Mouse (Mus musculus) G1E (cell line): ENCODE results near the gene Nlgn3. TPM values are rescaled to one million over a fixed set of nuclear protein-coding genes. Genes with fewer than 3 reads are reported as not detected.

Experiments used
- ATAC-seq: 2 replicates; pipeline ENCODE4 v1.8.0; 2016; ENCODE audit warnings: mild to moderate bottlenecking; ENCODE audit not compliant: insufficient number of reproducible peaks, poor library complexity, low FRiP score, severe bottlenecking; ENCODE audit errors: extremely low read depth
- DNase-seq: peaks from one replicate; pipeline ENCODE4 v3.0.0; 2012; ENCODE audit warnings: low spot score
- H3K27me3 ChIP-seq: 2 replicates; pipeline ENCODE4 v1.6.1; 2012; ENCODE audit warnings: mild to moderate bottlenecking, low read length, inconsistent platforms; ENCODE audit not compliant: insufficient read depth
- H3K36me3 ChIP-seq: replicated peaks from 2 replicates; pipeline ENCODE3; 2012; ENCODE audit warnings: mild to moderate bottlenecking, inconsistent platforms
- H3K4me1 ChIP-seq: 2 replicates; pipeline ENCODE4 v1.6.1; 2012; ENCODE audit warnings: low read depth, low read length, inconsistent platforms, mixed read lengths; ENCODE audit not compliant: insufficient read depth
- H3K4me3 ChIP-seq: 2 replicates; pipeline ENCODE4 v1.5.1; 2012; ENCODE audit warnings: low read depth, mild to moderate bottlenecking, inconsistent platforms, low read length, moderate library complexity, mixed read lengths
- H3K9me3 ChIP-seq: replicated peaks from 2 replicates; pipeline ENCODE4 v1.6.1; 2012; ENCODE audit warnings: inconsistent platforms
- CTCF ChIP-seq: IDR thresholded peaks from 2 replicates; pipeline ENCODE4 v1.5.1; 2012; ENCODE audit warnings: low read depth, low read length, inconsistent platforms, mixed read lengths
- GATA1 ChIP-seq: IDR thresholded peaks from 2 replicates; pipeline ENCODE4 v1.6.1; 2012; ENCODE audit warnings: borderline replicate concordance, low read length, inconsistent platforms, mixed read lengths
- GATA2 ChIP-seq: IDR thresholded peaks from 2 replicates; pipeline ENCODE4 v1.6.1; 2012; ENCODE audit warnings: low read depth, low read length, inconsistent platforms, borderline replicate concordance
- POLR2AphosphoS5 ChIP-seq: IDR thresholded peaks from 2 replicates; pipeline ENCODE4 v1.6.1; 2012; ENCODE audit warnings: low read depth, low read length, inconsistent platforms; ENCODE audit not compliant: insufficient replicate concordance
- TAL1 ChIP-seq: conservative IDR thresholded peaks from 2 replicates; pipeline ENCODE4 v1.6.1; 2012; ENCODE audit warnings: low read depth, low read length, inconsistent platforms, mixed read lengths
- polyA plus RNA-seq: library from polyadenylated mRNA; stranded (reverse); fragments of >175 nt; gene quantifications from 2 replicates; pipeline ENCODE4 v1.2.3, GENCODE M21; 2012
- total RNA-seq, 2 experiments: library from RNA; stranded (forward) in 1 of 2; stranded (reverse) in 1 of 2; fragments of 200-1000 nt in 1 of 2; fragments of >200 nt in 1 of 2; fragmentation: Nextera tagmentation in 1 of 2; gene quantifications; 2 replicates each; pipeline ENCODE4 v1.2.3; 2014 to 2017

The Nlgn3 gene
- total and polyA plus RNA-seq, 3 experiments = 0.05 TPM; not detected in 1

- Histone ChIP-seq H3K27me3 (peaks cover 8% of the 10 kb centered on the region; the same call in 1 of the 2 replicates), H3K9me3 (no peaks in the 10 kb centered on the region)
- DNase-seq = no peak
These were observed 782 bp downstream of the Nlgn3 start for GRCm38 (mm10) chrX:101299473-101300426.

GRCm38 (mm10) chrX:101300427-101301030 lies 1.6 kb downstream of the Nlgn3 start:
- Histone ChIP-seq H3K4me1 (peaks cover 6% of the 10 kb centered on the region; the same call in 1 of the 2 replicates), H3K36me3 (peaks cover 25% of the 10 kb centered on the region), H3K27me3 (peaks cover 8% of the 10 kb centered on the region; the same call in 1 of the 2 replicates), H3K9me3 (no peaks in the 10 kb centered on the region), H3K4me3 (no peak overlapping the region)
- DNase-seq (no peak), ATAC-seq (no peak)
- no peak for TF ChIP-seq TAL1
- TF ChIP-seq CTCF = no peak
- no peak for TF ChIP-seq GATA1
- TF ChIP-seq GATA2 = no peak
- no peak for TF ChIP-seq POLR2AphosphoS5

More at GRCm38 (mm10) chrX:101299473-101300426, 782 bp downstream of the Nlgn3 start:
- Histone ChIP-seq H3K4me1 (peaks cover 6% of the 10 kb centered on the region; the same call in 1 of the 2 replicates), H3K4me3 (no peak overlapping the region), H3K36me3 (peaks cover 33% of the 10 kb centered on the region)
- TF ChIP-seq TAL1 (no peak), POLR2AphosphoS5 (no peak), GATA2 (no peak), CTCF (no peak), GATA1 (no peak)
- ATAC-seq = no peak

DNA sequence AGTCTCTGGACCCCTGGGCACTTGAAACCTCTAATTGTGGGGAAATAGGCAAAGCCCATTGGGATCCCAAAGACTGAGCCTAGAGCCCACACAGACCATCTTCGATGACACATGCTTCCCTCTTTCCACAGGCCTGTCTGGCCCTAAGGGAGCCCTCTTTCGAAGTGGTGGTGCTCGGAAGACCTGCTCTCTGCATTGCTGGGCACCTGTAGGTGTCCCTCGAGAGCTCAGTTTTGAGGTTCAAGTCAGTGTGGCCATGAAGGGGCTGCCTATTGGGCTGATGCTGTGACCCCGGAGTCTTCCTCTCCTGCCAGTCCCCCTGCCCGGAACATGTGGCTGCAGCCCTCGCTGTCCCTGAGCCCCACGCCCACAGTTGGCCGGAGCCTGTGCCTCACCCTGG lies 2.7 kb downstream of the Nlgn3 start:
- Histone ChIP-seq H3K27me3 (peaks cover 15% of the 10 kb centered on the region), H3K36me3 (peaks cover 14% of the 10 kb centered on the region), H3K4me1 (peaks cover 6% of the 10 kb centered on the region; the same call in 1 of the 2 replicates), H3K4me3 (no peak overlapping the region), H3K9me3 (no peaks in the 10 kb centered on the region)
- TF ChIP-seq TAL1 (no peak), POLR2AphosphoS5 (no peak), CTCF (no peak), GATA1 (no peak), GATA2 (no peak)
- DNase-seq (no peak), ATAC-seq (no peak)

- ATAC-seq (no peak), DNase-seq (no peak)
- TF ChIP-seq GATA2 = no peak
- TF ChIP-seq CTCF = no peak
- TF ChIP-seq TAL1 = no peak
- TF ChIP-seq GATA1 = no peak
- TF ChIP-seq POLR2AphosphoS5 = no peak
- peaks cover 30% of the 10 kb centered on the region for H3K27me3 ChIP-seq
- peaks cover 6% of the 10 kb centered on the region; the same call in 1 of the 2 replicates for H3K4me1 ChIP-seq
- H3K36me3 ChIP-seq = no peaks in the 10 kb centered on the region
- H3K4me3 ChIP-seq = no peak overlapping the region
- H3K9me3 ChIP-seq = no peaks in the 10 kb centered on the region
These were observed 5.7 kb downstream of the Nlgn3 start for GRCm38 (mm10) chrX:101304646-101305045.

GRCm38 (mm10) chrX:101309299-101309698 lies 10.3 kb downstream of the Nlgn3 start:
- Histone ChIP-seq H3K27me3 (peaks cover 30% of the 10 kb centered on the region), H3K36me3 (no peaks in the 10 kb centered on the region), H3K4me1 (no peaks in the 10 kb centered on the region), H3K4me3 (no peak overlapping the region), H3K9me3 (no peaks in the 10 kb centered on the region)
- TF ChIP-seq TAL1 (no peak), CTCF (no peak), GATA2 (no peak), GATA1 (no peak), POLR2AphosphoS5 (no peak)
- ATAC-seq (no peak), DNase-seq (no peak)

DNA sequence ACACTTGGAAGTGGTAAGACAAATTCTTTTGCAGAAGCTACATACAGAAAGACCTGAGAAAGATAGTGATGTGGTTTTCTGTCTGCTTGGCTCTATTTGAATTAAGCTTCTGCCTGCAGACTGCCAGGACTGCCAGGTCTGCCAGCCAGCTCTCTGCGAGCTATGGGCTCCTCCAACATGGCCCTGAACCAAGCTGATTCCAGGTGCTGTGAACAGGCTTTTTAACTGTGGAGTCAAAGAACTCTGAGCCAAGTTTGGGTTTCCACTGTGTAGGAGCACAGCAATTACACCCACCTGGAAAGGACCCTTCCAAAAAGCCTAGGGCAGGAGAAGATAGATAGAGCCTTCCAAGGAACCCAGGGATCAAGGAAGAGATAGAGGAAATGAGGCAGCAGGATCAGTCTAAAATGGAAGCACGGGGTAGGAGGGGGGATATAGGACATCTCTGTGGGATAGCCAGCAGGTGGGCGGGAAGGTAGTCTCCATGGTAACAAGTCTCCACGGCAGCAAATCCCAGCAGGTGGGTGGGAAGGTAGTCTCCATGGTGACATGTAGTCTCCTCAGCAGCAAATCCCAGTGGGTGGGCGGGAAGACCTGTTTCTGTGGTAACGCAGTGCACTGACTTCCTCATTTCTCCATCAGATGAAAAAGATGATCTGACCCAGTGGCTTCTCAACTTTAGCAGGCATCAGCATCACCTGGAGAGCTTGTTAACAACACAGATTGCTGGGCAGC lies 14.8 kb downstream of the Nlgn3 start:
- ATAC-seq (no peak), DNase-seq (no peak)
- Histone ChIP-seq H3K4me3 (no peak overlapping the region), H3K36me3 (no peaks in the 10 kb centered on the region), H3K4me1 (no peaks in the 10 kb centered on the region), H3K27me3 (peaks cover 20% of the 10 kb centered on the region), H3K9me3 (no peaks in the 10 kb centered on the region)
- TF ChIP-seq CTCF (no peak), GATA2 (no peak), GATA1 (no peak), TAL1 (no peak), POLR2AphosphoS5 (no peak)
